Mouse (Mus musculus): ENCODE data around the gene Tmem163.

DNA sequence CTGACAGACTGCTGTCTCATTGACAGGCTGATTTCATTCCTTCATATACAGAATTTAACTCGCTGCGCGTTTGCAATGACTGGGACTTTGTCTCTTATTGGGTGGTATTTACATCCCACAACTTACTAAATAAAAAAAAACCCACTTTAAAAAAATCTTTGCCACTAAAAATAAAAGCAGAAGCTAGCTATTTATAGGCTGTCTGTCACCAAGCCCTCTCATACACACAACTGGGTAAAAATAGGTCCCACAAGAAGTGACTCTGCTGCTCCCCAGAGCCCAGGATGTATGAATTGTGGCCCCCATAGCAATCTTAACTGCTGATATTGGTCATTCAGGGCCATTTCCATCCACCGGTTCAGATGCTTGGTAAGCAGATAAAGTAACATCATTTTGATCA is 83.2 kb downstream of the Tmem163 start:
- no peak for TF ChIP-seq CTCF (IDR thresholded peaks at IDR 0.05; ENCODE audit: low read depth, low read length)
- TF ChIP-seq POLR2A (IDR thresholded peaks at IDR 0.05; ENCODE audit: extremely low read depth, insufficient read depth, low read length) = no peak
